Mouse (Mus musculus) monocyte, adult 5-6 weeks (primary cell): ENCODE data around the gene Fcrlb. TPM values are rescaled to one million over a fixed set of nuclear protein-coding genes. Genes with fewer than 3 reads are reported as not detected.

Experiments
- ATAC-seq: fragments of 153-309, 156-312 bp; replicated peaks from 2 replicates; pipeline ENCODE4 v1.8.0; 2017; ENCODE audit warnings: mild to moderate bottlenecking; ENCODE audit not compliant: low TSS enrichment, insufficient number of reproducible peaks, severe bottlenecking, poor library complexity, low FRiP score
- total RNA-seq: library from RNA; stranded (forward); fragments of 200-1000, 200-491, 200-594 nt; gene quantifications from 3 replicates; pipeline ENCODE4 v1.2.3, GENCODE M21; 2017

Gene Fcrlb
- total RNA-seq, 1 experiment from 2014 or later: not detected

- ATAC-seq: no peak
Measured at GRCm38 (mm10) chr1:170882915-170883485, 29.7 kb downstream of the Fcrlb start.

DNA sequence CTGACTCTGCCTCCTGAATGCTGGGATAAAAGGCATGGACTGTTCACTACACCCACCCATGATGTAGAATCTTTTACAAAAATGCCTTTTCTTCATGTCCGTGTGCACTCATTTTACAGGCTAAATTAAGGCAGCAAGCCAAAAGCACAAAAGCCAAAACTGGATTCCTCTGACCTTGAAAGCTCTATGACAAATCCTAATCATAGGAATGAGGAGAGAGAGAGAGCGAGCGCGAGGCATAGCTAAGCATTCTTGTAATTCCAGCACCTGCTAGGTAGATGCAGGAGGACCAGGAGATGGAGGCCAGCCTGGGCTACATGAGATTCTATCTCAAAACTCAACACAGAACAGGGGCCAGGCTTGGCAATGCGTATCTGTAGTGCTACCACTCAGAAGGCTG is 35.8 kb downstream of the Fcrlb start:
- ATAC-seq: no peak

GRCm38 (mm10) chr1:170875676-170876075 is 37.1 kb downstream of the Fcrlb start:
- no peak for ATAC-seq

- no peak for ATAC-seq
Measured at GRCm38 (mm10) chr1:170871961-170872360, 40.8 kb downstream of the Fcrlb start.

GRCm38 (mm10) chr1:170871402-170871801 is 41.3 kb downstream of the Fcrlb start:
- no peak for ATAC-seq

DNA sequence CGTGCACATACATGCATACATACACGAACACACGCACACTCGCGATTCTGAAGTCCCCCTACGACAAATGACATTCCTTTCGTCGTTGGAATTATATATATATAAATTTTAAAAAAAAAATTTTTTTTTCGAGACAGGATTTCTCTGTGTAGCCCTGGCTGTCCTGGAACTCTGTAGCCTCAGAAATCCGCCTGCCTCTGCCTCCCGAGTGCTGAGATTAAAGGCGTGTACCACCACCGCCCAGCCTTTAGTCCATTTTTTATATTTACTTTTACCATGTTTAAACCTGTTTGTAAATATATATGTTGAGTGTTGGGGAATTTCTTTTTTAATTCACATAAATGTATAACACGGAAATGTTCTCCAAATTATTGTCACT is 43.8 kb downstream of the Fcrlb start:
- ATAC-seq: no peak

DNA sequence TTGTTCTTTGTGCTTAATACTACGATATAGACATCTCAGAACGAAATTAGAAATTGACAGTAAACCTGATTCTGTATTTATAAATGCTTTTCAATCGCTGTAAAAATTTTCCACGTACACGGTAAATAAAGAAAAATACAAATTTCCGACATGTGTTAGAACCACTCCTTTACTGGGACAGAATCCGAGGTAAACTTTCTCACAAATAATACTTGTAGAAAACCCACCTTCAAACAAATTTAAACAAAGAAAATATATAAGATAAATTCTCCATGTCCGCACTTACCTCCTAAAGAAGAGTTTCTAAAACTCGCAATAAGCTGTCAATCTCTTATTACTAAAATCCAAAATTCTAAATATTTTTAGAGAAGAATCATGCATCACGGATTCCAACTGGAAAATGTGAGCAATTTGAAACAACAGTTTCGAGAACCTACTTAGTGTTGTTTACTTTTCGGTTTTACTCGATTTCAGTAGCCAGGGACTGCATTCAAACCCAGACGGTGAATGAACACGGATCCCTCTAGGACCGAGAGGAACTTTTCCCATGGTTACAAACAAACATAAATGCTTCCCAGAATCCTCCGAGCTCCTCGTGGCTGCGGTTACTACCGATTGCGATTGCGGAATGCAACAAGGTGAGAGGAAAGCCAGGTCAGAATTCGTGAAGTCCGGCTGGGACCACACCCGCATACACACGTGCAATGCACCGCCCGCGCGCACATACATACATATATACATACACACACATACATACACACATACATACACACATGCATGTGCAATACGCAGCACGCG is 44.4 kb downstream of the Fcrlb start:
- peak; percentile 48 for ATAC-seq

DNA sequence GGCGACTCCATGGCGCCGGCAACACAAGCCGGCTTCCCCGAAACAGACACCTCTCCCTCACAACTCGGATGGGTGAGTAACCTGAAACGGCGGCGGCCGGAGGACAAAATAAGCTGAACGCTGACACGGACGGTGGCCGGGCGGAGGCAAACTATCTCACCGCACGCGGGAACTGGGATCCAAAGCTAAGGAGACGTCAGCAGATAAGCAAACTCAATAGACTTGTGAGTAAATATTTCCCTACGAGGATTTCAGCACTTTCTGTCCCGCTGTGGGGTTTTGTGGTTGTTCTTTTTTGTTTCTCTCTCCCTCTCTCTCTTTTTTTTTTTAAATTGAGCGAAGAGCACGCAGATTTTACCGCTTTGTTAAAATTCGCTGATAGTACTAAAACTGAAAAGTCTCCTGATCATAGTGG is 45.0 kb downstream of the Fcrlb start, which contains the start of gene Atf6:
Gene Atf6, minus strand, starts transcription at position 81 of the 415 bp plus-strand sequence.
- peak; percentile 91 for ATAC-seq

DNA sequence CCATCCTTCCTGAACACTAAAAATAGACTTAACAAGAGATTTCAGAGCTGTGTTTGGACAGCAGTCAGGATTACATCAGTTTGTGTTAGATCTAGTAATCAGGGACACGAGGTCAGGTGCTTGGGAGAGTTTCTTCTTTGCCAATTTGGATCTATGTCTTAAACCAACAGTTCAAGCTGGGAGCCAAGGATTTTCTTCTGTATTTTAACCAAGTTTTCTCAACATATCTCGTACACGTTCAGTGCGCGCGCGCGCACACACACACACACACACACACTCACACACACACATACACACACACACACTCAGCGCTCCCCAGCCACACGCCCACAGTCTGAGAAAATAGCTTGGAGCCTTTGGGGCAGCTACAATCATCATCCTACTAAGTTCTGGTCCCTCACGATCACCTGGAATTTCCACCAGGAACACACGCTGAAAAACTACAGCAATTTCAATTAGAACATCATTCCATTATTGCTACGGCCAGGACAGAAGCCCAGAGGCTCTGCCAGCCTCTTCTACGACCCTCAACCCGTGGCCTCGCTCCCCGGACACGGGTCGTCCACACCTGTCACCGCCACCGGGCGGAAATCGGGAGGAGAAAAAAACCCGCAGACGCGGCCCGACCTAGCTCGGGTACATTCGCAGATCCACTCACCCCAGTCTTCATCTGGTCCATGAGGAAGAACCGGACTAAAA is 45.6 kb downstream of the Fcrlb start:
- peak; percentile 8; the same call in 1 of the 2 replicates for ATAC-seq

DNA sequence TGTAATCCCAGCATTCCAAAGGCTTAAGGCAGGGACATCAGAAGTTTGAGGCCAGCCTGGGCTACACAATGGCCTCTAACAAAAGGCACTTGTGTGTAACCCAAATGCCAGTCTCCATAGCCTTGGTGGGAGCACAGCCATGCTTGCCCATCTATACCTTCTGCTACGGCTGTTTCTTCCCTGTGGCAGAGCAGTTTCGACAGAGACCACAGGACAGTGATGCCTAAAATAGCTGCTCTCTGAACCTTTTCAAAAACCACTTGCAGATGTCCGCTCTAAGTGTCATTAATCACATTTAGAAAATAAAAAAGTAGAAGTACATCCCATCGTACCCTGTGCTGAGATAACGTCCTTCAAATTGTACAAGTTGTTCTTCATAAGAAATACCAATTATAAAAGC is 47.3 kb downstream of the Fcrlb start:
- no peak for ATAC-seq

DNA sequence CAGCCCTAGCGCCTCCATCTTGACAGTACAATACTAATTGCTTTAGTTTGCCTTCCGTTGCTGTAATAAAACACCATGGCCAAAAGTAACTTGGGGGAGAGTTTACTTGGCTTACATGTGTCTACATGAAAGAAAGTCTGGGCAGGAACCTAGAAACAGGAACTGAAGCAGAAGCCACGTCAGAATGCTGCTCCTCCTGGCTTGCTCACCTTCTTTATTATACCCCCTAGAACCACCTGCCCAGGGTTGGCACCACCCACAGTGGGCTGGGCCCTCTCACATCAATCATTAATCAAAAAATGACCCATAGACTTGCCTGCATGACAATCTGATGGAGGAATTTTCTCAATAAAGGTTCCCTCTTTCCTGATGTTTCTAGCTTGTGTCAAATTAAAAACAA is 48.0 kb downstream of the Fcrlb start:
- no peak for ATAC-seq

DNA sequence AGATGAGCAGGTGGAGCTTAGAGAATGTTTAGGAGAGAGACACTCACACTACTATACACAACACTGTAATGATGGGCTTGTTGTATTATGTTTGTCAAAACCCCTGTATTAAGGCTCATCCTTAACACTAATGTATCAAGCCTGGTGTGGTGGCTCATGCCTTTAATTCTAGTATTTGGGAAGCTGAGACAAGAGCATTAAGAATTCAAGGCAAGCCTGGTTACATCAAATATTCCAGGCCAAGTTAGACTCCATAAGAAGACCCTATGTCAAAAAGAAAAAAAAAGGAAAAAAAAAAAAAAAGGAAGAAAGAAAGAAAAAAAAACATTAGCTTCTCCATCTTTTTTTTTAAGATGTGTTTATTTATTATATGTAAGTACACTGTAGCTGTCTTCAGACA is 48.5 kb downstream of the Fcrlb start:
- ATAC-seq: no peak

GRCm38 (mm10) chr1:170863033-170863432 is 49.7 kb downstream of the Fcrlb start:
- ATAC-seq: no peak

DNA sequence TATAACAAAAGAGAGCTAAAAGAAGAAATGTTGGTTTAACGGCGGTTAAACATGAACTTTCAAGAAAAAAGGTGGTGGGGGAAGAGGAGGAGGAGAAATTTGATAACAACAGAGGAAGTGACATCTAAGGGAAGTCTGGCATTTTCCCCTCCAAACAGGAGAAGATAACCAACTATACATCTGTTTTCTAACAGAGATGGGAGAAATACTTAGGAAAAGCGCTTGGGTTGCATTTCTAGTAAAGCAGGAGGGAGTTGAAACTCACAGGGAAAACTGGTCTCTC is 50.4 kb downstream of the Fcrlb start:
- no peak for ATAC-seq

- ATAC-seq: no peak
Measured at GRCm38 (mm10) chr1:170861671-170862434, 50.9 kb downstream of the Fcrlb start.

DNA sequence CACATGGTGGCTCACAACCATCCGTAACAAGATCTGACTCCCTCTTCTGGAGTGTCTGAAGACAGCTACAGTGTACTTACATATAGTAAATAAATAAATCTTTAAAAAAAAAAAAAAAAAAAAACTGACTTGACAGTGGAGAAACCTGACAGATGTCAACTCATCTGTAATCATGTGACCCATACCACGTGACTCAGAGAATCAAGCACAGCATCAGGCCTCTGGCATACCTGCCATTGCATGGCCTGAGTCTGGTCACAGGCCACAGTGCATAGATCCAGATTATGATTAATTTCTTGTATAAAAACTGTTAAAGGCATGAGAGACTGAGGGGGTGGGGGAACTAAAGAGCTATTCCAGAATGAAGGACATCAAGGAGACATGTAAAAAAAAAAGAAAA is 53.9 kb downstream of the Fcrlb start:
- no peak for ATAC-seq

- no peak for ATAC-seq
Measured at GRCm38 (mm10) chr1:170857369-170857768, 55.4 kb downstream of the Fcrlb start.
